Mouse (Mus musculus) stomach, postnatal 0 days (tissue): ENCODE results near the gene Etfdh.

Source experiments
- CTCF ChIP-seq: IDR thresholded peaks from 2 replicates; pipeline ENCODE4 v1.5.1; 2016; ENCODE audit warnings: antibody characterized with exemption, low read depth, mild to moderate bottlenecking, moderate library complexity
- EP300 ChIP-seq: optimal IDR thresholded peaks from 2 replicates; pipeline ENCODE3; 2016; ENCODE audit warnings: antibody characterized with exemption

GRCm38 (mm10) chr3:79572399-79572798 lies 56.9 kb downstream of the Etfdh start:
- TF ChIP-seq EP300, result no peak
- no peak for TF ChIP-seq CTCF
